Mouse (Mus musculus) C2C12 (cell line): ENCODE measurements around the gene Oxnad1.

Source experiments
- CEBPB ChIP-seq: IDR thresholded peaks from one replicate; pipeline ENCODE4 v1.6.1; 2011; ENCODE audit warnings: low read depth, mild to moderate bottlenecking, control low read depth, moderate library complexity
- CTCF ChIP-seq: IDR thresholded peaks from one replicate; pipeline ENCODE4 v1.5.1; 2011; ENCODE audit not compliant: control insufficient read depth, insufficient read depth, insufficient read length
- MAX ChIP-seq: IDR thresholded peaks from one replicate; pipeline ENCODE4 v1.6.1; 2011; ENCODE audit warnings: mild to moderate bottlenecking, control low read depth
- MYOG ChIP-seq: IDR thresholded peaks from one replicate; pipeline ENCODE4 v1.6.1; 2011; ENCODE audit not compliant: control insufficient read depth, insufficient read length; ENCODE audit errors: extremely low read depth
- USF1 ChIP-seq: IDR thresholded peaks from one replicate; pipeline ENCODE4 v1.6.1; 2011; ENCODE audit warnings: low read depth, mild to moderate bottlenecking, control low read depth, moderate library complexity

DNA sequence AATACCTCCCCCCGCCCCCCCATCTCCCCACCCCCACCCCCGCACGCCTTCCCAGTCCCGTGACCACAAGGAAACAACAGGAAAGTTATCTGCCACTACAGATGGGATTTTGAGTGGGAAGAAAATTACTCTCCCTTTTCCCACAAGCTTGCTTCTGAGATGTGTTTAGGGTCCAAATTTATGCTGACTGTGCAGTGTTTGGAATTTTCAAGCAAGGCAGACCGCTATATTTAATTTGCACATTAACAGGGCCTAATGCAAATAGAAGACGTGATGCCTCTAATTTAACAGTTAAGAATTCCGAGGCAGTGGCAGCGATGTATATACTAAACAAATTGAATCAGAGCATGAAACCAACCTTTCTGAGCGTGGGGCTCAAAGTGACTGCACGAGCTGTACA, 30.4 kb upstream of the Oxnad1 start:
- TF ChIP-seq CTCF (no peak), CEBPB (no peak), MAX (no peak), USF1 (no peak), MYOG (no peak)
